Comparison of ENCODE assay signal across 8 mouse cellular contexts in genomic region chr9:108280071-108280828, GRCm38 (mm10). TPM values are rescaled to one million over a fixed set of nuclear protein-coding genes. Genes with fewer than 3 reads are reported as not detected.
DNase-seq lines count a peak whose midpoint lies in the region; ATAC-seq lines count a peak whose summit lies in the region.
"Had no signal": no experiment of that assay in that cellular context is flagged by ENCODE, and none has a peak within 500 bp of the region (broad histone marks: within the 10 kb centered on the region; RNA-seq: fewer than 3 reads in every experiment).

No protein-coding gene starts in this region.

- H3K9ac ChIP-seq in heart, embryonic 15.5 days = no peak overlapping the region
- H3K9ac ChIP-seq in limb, embryonic 15.5 days = no peak overlapping the region
- H3K9ac ChIP-seq: liver, embryonic 14.5 days had no signal

- H3K36me3 ChIP-seq in heart, embryonic 15.5 days = no peaks in the 10 kb centered on the region
- no peaks in the 10 kb centered on the region for H3K36me3 ChIP-seq in limb, embryonic 15.5 days

- peak overlapping the region; percentile 59 for H3K27ac ChIP-seq in heart, embryonic 15.5 days
- peak overlapping the region; percentile 65 for H3K27ac ChIP-seq in limb, embryonic 15.5 days
- H3K27ac ChIP-seq: liver, embryonic 14.5 days had no signal

- peaks cover 12% of the 10 kb centered on the region for H3K4me1 ChIP-seq in heart, embryonic 15.5 days (replicated peaks)
- H3K4me1 ChIP-seq in limb, embryonic 15.5 days = peaks cover 8% of the 10 kb centered on the region; the same call in 1 of the 2 replicates

- peak; percentile 78 for ATAC-seq in heart, embryonic 15.5 days (replicated peaks; ENCODE audit: insufficient number of reproducible peaks, insufficient read depth, low FRiP score, low read depth)
- ATAC-seq in limb, embryonic 15.5 days (ENCODE audit: insufficient number of reproducible peaks, low FRiP score, low TSS enrichment, low read depth) = peak; percentile 80; the same call in 1 of the 2 replicates
- ATAC-seq in inflammation-experienced regulatory T-cells, adult 6 months = no peak

- 22% methylated on average over 8 of the region's 8 CpGs for WGBS in heart, embryonic 15.5 days
- WGBS in limb, embryonic 15.5 days = 27% methylated on average over 8 of the region's 8 CpGs

- no peaks in the 10 kb centered on the region for H3K9me3 ChIP-seq in heart, embryonic 15.5 days (replicated peaks)
- no peaks in the 10 kb centered on the region for H3K9me3 ChIP-seq in limb, embryonic 15.5 days

- peak; percentile 90 for DNase-seq in NIH3T3 (ENCODE audit: low read depth)
- DNase-seq in adrenal gland, postnatal 14 days = peak; percentile 86
- DNase-seq in urinary bladder, postnatal 4 days (ENCODE audit: low spot score in 2 of 2) = peak; percentile 72 to 74
- no peak for DNase-seq in thymus, postnatal 25 days

- H3K4me2 ChIP-seq in heart, embryonic 15.5 days = no peak overlapping the region
- H3K4me2 ChIP-seq in limb, embryonic 15.5 days = no peak overlapping the region

- H3K27me3 ChIP-seq in heart, embryonic 15.5 days = no peaks in the 10 kb centered on the region
- H3K27me3 ChIP-seq in limb, embryonic 15.5 days = no peaks in the 10 kb centered on the region

- no peak overlapping the region for H3K4me3 ChIP-seq in heart, embryonic 15.5 days
- H3K4me3 ChIP-seq in limb, embryonic 15.5 days = no peak overlapping the region

RNA-seq across cellular contexts. Expression of gene Nicn1, which starts 10.0 kb away (rescaled TPM):
- total RNA-seq in adrenal gland, postnatal 14 days (2021) = 16.9 and 21.2 TPM in 2 replicates
- polyA plus RNA-seq in heart, embryonic 15.5 days (2015; fragmentation: Nextera tagmentation; extraction: Ambion mirVana) = 23.9 and 29.0 TPM in 2 replicates
- 35.5 and 43.8 TPM in 2 replicates for polyA plus RNA-seq in limb, embryonic 15.5 days (2015; fragmentation: Nextera tagmentation; extraction: Ambion mirVana)
- 1 to 10 TPM; 1.2 to 2.6 (median 1.6) TPM for polyA plus RNA-seq in inflammation-experienced regulatory T-cells, adult 6 months (2017; shearing (Covaris generic))

RNA-seq across cellular contexts. Expression of gene Amt, which starts 16.4 kb away (rescaled TPM):
- total RNA-seq in adrenal gland, postnatal 14 days (2021) = 6.8 and 13.2 TPM in 2 replicates
- polyA plus RNA-seq in heart, embryonic 15.5 days (2015; fragmentation: Nextera tagmentation; extraction: Ambion mirVana) = 8.2 and 9.1 TPM in 2 replicates
- polyA plus RNA-seq in limb, embryonic 15.5 days (2015; fragmentation: Nextera tagmentation; extraction: Ambion mirVana) = 8.3 and 9.5 TPM in 2 replicates
- 1 to 10 TPM in 2 of 3 experiments, under 1 TPM in 1; 0.18 to 1.3 (median 1.1) TPM for polyA plus RNA-seq in inflammation-experienced regulatory T-cells, adult 6 months (2017; shearing (Covaris generic))

RNA-seq across cellular contexts. Expression of gene Dag1, which starts 16.5 kb away (rescaled TPM):
- total RNA-seq in adrenal gland, postnatal 14 days (2021) = 156 and 176 TPM in 2 replicates
- polyA plus RNA-seq in heart, embryonic 15.5 days (2015; fragmentation: Nextera tagmentation; extraction: Ambion mirVana) = 128 and 143 TPM in 2 replicates
- 86.6 and 107 TPM in 2 replicates for polyA plus RNA-seq in limb, embryonic 15.5 days (2015; fragmentation: Nextera tagmentation; extraction: Ambion mirVana)
- polyA plus RNA-seq in inflammation-experienced regulatory T-cells, adult 6 months (2017; shearing (Covaris generic)) = 1 to 10 TPM; 1.6 to 3.2 (median 2.2) TPM

RNA-seq across cellular contexts. Expression of gene Rhoa, which starts 25.7 kb away (rescaled TPM):
- total RNA-seq in adrenal gland, postnatal 14 days (2021) = 359 and 362 TPM in 2 replicates
- 356 and 369 TPM in 2 replicates for polyA plus RNA-seq in heart, embryonic 15.5 days (2015; fragmentation: Nextera tagmentation; extraction: Ambion mirVana)
- polyA plus RNA-seq in limb, embryonic 15.5 days (2015; fragmentation: Nextera tagmentation; extraction: Ambion mirVana) = 470 and 473 TPM in 2 replicates
- 100 to 1,000 TPM; 323 to 459 (median 386) TPM for polyA plus RNA-seq in inflammation-experienced regulatory T-cells, adult 6 months (2017; shearing (Covaris generic))

RNA-seq across cellular contexts. Expression of gene Tcta, which starts 25.7 kb away (rescaled TPM):
- 30.4 and 34.1 TPM in 2 replicates for total RNA-seq in adrenal gland, postnatal 14 days (2021)
- polyA plus RNA-seq in heart, embryonic 15.5 days (2015; fragmentation: Nextera tagmentation; extraction: Ambion mirVana) = 31.6 and 34.9 TPM in 2 replicates
- polyA plus RNA-seq in limb, embryonic 15.5 days (2015; fragmentation: Nextera tagmentation; extraction: Ambion mirVana) = 44.3 and 47.6 TPM in 2 replicates
- 10 to 100 TPM in 2 of 3 experiments, 1 to 10 TPM in 1; 9.6 to 17.6 (median 14.8) TPM for polyA plus RNA-seq in inflammation-experienced regulatory T-cells, adult 6 months (2017; shearing (Covaris generic))

Comparison
In these comparisons a context has a peak if more than half of its experiments do, and no peak if none do; other contexts are left out.
1. RNA of gene Dag1, which starts 16.5 kb away (polyA plus RNA-seq): 128 to 143 TPM in heart, embryonic 15.5 days and 86.6 to 107 TPM in limb, embryonic 15.5 days; 1.6 to 3.2 TPM in inflammation-experienced regulatory T-cells, adult 6 months; every median in the first group is over 10 times any median in the second.